Mouse (Mus musculus) CD4-positive, CD25-positive, alpha-beta regulatory T cell, adult 2 months (primary cell): Measurements from ENCODE around the gene Ppm1h.

ENCODE experiments used
- DNase-seq: peaks from one replicate; pipeline ENCODE4 v3.0.0-alpha.2; 2012; ENCODE audit warnings: low read depth, low spot score

The Ppm1h gene

DNA sequence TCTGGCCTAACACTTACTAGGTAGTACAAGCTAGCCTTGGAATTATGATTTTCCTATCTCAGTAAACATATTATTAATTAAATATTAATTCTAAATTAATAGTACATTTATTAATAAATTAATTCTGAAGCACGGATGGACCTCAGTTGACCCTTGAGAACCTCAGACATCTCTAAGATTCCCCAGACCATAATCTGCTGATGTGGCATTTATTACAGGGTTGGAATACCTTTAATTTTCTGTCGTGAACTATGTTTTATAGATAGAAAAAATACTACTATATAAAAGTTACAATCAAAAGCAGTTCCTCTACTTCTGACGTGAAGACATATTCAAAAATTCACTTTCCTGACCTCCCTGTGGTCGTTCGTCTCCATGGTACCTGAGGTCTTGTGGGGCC, 19.8 kb downstream of the Ppm1h start:
- no peak for DNase-seq

DNA sequence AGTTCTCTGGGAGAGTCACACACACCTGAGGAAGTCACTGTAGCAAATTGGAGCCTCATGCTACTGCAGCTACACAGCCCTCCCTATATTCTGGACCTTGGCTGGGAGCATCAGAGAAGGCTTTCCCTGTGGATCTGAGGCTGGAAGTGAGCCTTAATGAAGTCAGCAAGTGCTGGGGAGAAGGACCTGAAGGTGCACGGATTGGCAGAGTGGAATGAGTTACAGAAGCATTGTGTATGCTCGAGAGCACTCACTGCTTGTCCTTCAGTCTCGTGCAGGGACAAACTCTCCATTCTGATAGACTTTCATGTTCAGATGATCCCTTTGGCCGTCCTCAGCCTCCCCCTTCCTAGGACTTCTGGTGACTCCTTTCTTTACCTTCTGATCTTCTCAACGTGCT, 26.3 kb downstream of the Ppm1h start:
- DNase-seq: no peak

DNA sequence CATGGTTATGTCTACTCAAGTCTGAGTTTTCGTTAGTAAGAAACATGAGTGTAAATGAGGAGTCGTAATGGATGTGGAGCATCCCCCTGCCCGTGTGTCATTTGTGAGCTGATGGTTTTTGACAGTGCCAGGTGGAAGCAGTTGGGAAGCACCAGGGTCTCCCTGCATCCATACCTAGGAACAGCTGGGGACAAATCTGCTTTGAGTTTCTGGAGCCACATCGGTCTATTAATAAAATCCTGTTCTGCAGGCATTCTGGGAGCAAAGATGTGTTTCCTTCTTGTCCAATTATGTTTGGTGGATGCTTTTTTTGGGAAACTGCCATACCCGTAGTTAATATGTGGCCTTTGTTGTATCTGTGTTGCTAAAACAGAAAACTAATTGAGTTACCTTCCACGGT, 26.9 kb downstream of the Ppm1h start:
- no peak for DNase-seq

DNA sequence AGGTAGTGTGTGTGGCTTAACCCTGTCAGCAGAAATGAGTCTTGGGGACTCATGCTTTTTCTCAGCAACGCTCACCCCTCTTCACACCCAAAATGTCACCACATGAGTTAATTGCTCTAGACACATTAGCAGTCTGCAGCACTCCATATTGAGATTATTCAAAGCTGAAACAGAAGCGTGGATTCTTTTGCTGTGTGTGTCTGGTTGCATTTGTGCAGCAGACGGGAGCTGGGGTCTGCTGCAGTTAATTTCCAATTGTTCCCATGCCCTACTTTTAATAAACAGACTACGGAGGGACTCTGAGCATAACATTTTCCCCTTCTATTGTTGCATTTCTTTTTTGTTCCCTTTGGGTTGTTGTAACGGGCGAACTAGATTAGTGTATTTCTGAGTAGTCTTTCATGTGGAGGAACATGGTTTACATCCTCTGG, 32.8 kb downstream of the Ppm1h start:
- no peak for DNase-seq

DNA sequence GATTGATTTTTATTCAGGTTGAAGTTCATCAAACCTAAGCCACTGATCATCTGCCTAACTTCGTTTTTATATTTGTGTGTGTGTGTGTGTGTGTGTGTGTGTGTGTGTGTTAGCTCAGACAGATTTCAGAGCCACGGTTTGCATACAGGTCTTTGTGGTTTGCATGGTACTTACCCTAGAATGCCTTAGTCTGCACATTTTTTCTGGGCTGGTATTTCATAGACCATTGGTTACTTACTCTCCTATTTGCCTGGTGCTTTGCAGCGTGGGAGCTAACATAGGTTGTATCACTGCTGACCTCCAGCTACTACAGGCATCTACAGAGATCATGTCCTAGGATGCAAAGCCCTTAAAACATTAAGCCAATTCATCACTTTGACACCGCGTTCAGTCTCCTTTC, 33.7 kb downstream of the Ppm1h start:
- no peak for DNase-seq

DNA sequence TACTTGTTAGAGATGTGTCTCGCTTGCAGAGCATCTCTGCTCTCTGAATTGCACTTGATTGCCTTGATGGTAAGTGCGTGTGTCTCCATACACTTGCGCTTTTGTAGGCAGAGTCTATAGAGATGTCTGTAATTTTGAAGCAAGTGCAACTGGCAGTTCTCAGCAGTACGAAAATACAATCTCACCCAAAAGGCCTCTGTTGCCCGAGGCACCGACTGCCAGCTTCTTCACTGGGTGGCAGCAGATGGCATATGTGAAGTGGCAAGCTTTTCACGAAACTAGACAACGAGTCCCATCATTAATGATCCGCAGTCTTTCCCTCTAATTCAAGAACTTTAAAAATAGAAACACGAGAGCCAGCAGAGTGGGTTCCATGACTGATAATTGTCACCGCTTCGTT, 37.3 kb downstream of the Ppm1h start:
- no peak for DNase-seq

DNA sequence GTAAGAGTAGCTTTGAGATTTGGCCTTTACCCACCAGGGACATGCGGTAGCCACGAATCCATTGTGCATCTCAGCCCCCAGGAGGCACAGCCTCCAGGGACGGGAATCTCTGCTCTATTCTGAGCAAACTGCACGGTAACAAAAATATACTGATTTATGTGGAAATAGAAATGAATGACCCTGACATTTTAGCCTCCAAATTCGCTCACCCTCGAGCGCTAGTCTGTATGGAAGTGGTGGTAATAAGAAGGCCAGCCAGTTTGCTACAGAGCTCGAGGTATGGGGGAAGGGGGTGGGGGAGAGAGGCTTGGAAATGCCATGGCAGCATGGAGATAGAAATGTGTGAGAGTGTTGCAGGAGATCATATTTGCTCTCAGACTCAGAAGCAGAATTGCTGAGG, 37.7 kb downstream of the Ppm1h start:
- DNase-seq: no peak

DNA sequence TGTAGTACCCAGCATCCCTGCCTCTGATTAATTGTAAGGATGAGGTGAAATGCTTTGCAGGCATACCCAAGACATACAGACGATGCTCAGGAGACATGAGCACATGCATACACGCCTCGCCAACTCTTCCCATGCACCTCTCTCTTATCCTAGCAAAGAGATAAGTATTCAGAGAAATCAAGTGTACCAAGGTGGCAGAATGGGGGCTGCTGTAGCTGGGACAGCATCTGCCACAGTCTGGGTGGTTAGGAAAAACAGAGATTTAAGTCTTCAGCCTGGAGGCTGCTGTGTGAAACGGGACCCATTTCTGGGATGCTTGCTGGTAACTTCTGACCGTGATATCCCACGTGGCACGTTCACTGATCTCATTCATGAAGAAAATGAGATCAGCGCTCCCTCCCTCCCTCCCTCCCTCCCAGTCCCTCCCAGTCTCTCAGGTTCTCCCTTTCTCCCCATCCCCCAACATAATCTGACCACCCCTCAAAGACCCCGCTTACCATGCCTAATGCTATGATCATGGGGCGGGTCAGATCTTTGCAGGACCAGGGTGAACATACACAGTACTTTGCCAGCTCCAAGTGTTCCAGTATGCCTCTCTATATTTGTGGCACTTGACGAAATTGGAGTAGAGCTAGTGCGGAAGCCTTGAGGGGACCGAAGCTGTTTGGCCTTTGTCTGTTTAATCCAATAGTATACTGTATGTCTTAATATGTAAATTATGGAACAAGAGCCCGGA, 38.3 kb downstream of the Ppm1h start:
- no peak for DNase-seq

DNA sequence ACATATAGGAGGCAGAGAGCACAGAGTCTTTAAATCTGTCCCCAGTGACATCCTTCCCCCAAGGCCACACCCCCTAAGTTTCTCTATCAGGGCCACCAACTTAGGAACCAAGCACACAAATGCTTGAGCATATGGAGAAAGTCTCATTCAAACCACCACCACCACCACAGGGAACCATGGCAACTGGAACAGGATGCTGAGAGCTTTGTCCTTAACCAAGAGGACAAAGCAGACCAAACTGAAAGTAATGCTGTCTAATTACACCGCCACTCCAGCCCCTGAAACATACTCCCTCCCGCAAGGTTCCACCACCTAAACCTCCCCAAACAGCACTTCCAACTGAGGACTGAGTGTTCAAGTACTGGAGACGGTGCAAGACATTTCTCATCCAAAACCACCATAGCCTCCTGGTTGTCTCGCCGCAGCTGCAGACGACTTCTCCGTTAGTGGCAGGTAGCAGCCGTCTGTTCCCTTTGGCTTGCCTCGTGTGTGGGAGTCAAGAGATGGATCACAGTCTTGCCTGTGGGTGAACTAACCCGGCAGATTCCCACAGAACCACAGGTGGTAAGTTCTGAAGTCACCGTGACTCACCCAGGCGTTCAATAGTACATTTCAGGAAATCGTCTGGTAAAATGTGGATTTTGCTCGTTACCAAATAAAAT, 39.3 kb downstream of the Ppm1h start:
- DNase-seq: peak; percentile 51

DNA sequence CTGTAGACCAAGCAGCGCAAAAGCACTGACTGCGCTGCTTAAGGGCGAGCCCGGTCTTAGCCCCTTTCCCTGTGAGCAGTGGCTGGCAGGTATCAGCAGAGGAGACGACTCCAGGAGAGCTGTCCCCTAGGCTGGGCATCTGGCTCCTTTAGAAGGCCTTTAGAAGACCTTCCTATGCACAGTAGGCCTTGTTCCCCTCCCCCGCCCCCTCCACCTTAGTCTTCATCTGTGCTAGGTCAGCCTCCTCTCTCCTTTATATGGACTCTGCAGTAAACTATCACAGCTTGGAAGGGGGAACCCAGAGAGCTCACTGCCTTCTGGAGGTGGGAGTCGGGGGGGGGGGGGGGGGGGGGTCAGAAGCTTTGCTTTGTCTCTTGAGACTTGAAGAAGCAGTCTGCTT, 40.4 kb downstream of the Ppm1h start:
- no peak for DNase-seq

DNA sequence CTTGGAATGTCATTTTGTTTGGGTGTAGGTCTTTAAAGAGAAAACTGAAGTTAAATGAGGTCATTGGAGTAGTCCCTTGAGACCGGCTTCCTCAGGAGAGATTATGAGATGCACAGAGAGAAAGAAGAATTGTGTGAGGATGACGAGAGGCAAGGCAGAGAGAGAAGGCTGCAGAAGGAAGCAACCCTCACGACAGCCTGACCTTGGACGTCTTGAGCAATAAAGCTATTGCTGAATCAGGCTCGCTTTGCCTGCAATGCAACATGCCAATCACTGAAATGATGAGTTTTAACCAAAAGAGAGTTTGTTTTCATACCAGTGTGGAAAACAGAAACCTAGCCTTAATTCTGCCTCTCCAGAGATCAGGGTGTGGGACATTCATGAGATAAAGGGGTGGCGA, 43.5 kb downstream of the Ppm1h start:
- no peak for DNase-seq

DNA sequence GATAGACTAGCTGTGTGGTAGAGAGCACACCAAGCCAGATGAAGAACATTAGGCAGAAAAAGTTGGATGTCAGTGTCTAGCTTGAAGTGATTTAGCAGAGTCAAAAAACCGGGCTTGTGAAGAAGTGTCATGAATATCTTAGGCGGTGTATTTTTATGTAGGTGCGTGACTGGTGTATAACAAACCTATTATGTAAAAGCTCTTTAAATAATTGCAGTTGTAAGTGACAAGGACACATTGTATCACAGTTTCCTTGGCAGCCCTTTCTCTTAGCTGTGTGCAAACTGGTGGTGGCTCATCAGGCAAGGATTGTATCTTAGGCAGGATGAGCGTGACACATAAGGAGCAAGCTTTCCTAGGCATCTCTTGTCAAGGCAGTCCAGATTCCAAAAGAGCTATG, 46.1 kb downstream of the Ppm1h start:
- no peak for DNase-seq

DNA sequence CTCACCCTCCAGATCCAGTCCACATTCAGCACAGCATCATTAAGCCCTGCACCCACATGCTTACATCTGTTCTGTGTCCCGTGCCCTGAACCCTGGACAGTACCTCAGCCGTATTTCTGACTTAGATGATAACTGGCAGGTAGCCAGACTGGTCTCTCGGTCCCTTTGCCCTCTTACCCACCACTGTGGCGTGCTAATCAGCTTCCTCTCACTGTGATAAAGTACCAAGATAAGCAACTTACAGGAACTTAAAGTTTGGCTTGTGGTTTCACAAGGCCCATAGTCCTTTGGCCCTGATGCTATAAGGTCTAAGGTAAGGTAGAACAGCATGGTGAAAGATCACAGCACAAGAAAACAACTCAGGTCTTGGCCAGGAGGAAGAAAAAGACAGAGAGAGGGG, 48.7 kb downstream of the Ppm1h start:
- peak; percentile 40 for DNase-seq

DNA sequence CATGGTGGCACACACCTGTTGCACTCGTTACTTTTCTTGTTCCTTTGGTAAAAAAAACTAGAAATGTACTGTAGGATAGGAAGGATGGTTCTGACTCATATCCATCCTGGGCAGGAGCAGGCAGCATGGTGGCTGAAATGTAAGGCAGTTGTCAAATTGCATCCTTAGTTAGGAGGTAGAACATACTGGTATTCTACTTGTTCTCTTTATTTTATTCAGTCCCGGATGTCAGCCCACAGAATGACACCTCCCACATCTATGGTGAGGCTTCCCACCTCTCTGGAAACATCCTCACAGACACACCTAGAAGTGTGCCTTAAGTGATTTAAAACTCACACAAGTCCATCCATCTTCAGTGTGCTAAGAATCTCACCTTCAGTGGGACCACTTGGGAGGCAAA, 49.6 kb downstream of the Ppm1h start:
- no peak for DNase-seq

DNA sequence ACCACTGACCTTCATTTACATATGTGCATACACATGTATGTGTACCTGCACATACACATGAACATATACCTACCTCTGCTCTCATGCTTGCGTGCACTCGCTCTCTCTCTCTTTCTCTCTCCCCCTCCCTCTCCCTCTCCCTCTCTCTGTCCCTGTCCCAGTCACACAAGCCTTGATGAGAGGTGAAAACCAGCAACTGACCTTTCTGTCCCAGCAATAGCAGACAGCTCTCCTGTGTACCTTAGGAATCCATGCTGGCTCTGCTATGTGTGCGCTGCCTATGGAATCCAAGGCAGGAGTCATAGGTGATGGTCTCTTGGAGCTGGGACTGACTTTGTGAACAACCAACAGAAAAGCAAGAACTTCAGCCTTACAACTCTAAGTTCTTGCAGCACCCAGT, 53.6 kb downstream of the Ppm1h start:
- no peak for DNase-seq

DNA sequence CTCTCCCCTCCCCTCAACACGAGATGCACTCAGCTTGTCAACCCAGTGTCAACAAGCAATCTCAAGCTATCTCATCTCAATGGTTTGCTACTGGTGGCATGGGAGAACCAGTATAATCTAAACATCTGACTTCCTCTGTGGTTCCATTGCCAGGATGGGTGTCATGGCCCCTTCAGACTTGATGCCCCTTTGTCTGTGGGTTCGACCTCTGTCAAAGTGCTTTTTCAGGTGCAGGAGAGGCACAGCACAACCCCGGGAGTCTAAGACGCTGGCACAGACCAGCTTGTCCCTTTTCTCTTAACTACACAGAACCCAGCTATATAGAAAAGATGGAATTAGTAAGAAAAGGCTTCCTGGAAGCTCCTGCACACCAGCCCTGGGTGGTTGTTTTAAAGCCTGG, 56.0 kb downstream of the Ppm1h start:
- DNase-seq: no peak

DNA sequence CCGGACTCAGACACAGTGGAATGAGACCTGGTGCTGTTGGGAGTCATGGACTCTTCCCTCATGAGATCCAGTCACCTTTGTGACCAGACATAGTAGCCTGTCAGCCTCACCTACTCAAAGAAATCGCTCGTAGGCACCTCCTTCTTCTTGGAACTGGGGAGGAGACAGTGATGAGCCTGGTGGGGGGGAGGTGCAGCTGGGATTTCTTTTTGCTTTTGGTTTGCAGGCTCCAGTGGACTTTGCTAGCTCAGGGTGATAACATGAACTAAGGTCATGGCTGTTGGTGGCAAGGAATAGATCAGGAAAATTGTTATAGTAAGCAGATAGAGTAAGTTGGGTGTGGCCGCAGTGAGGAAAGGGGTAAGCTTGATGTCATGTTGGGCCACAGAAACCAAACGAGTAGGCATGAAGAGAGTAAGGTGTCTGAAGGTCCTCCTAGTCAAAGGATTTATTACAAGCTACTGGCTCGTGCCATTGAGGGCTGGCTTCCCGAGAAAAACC, 56.8 kb downstream of the Ppm1h start:
- no peak for DNase-seq

DNA sequence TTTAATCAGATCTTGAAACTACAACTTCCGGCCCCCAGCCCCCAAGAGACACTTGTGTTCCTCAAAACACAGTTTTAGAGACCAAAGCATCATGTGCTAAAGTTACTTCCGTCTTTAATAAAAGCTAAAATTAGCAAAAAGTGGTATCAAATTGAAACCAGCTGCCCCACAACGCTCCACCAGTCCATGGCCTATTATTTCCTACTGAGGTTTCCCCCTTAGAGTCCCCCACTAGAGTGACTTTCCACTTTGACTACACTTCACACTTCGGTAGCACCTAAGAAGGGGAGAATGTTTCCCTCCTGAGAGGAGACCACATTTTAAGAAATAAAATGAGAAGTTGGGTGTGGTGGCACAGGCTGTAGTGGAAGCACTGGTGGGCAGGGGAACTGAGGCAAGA, 58.3 kb downstream of the Ppm1h start:
- DNase-seq: no peak

DNA sequence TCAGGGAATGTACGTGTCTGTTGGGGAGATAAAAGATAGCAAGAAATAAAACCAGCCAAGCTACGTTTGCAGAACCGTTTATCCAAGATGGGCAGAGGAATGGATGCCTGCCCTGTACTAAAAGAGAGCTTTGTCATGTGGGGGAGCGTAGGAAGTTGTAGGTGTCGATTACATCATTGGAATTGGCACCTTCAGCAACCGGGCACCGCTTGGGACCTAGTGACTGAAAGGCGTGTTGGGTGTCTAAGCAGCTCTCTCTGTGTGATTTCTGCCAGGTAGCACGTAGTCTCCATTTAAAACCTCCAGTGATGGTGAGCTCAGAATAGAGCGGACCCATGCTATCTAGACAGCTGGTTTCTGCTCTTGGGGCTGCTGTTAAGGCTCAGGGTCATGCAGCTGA, 60.0 kb downstream of the Ppm1h start:
- peak; percentile 67 for DNase-seq

DNA sequence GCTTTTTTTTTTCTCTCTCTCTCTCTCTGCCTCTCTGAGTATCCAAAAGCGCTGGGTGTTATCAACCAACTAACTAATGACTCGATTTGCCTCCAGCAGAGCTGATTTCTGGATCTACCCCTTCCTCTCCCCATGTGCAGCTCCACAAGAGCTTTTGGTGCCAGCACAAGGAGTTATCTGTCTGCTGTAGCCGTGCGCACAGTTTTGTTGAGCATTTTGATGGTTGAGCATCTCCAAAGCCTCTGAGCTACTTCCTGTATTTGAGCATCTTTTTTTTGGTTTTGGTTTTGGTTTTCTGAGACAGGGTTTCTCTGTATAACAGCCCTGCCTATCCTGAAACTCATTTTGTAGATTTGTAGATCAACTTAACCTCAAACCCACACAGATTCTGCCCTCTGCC, 60.5 kb downstream of the Ppm1h start:
- peak; percentile 78 for DNase-seq

DNA sequence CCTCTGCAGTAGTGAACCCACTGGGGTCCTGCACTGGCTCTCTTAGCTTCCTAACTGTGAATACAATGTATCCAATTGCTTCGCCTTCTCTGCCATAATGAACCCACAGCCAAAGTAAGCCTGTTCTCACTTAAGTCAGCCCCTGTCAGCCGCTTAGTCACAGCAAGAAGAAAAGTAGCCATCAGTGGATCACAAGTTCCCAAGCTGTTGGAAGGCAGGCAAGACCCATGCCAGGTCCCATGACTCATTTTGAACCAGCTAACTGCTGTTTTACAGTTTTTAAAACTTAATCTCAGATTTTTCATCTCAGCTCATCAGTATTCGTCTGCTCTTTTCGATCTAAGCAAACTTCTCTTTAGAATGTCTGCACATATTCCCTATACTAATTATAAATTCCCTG, 61.6 kb downstream of the Ppm1h start:
- DNase-seq: no peak

DNA sequence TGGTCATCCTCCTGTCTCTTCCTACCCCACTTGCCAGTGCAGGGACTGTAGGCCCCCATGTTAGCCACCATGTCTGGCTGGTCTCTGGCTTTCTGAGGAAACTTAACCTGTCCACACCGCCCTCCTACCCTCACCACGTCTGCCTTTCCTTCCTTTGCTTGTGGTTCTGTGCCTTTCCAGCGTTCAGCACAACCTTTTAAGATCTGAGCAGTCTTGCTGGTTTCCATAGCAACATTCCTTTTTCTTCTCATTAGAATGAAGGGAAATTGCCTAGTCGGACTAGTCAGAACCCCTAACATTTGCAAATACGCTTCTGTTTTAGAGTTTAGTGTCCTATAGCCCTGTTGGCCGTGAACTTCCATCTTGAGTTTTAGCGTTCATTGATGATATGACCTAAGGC, 62.6 kb downstream of the Ppm1h start:
- no peak for DNase-seq

DNA sequence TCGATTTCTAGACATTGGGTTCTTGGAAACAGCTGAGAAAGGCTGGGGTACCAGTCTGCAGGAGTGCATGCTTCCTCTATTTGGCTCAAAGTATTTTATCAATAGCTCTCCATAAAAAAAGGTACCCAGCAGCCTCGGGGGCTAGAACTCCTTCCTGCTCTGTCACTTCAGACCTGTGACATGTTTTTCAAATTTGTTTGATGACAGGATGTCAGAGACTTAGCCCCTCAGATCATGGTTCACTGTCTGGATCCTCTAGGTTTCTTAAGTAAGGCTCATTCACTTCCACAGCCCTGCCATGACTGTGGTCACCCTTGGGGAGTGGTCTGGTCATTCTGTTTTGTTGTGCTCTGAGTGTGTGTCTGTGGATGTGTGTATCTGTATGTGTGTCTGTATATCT, 63.6 kb downstream of the Ppm1h start:
- peak; percentile 61 for DNase-seq
